Mouse (Mus musculus) lung, adult 2 months (tissue): Measurements from ENCODE around the gene Il31ra. TPM values are rescaled to one million over a fixed set of nuclear protein-coding genes. Genes with fewer than 3 reads are reported as not detected.

Experiments used
- DNase-seq: peaks from one replicate; pipeline ENCODE4 v3.0.0; 2022
- H3K4me1 ChIP-seq: fragments of 200-500 bp; 2 replicates; pipeline ENCODE4 v1.6.1; 2011; ENCODE audit warnings: low read length; ENCODE audit not compliant: control insufficient read depth, insufficient read depth
- H3K4me3 ChIP-seq: fragments of 200-500 bp; replicated peaks from 2 replicates; pipeline ENCODE3; 2011; ENCODE audit warnings: low read depth, mild to moderate bottlenecking, control low read depth, low read length; ENCODE audit errors: extremely low read depth
- CTCF ChIP-seq: fragments of 200-500 bp; IDR thresholded peaks from 2 replicates; pipeline ENCODE4 v1.5.1; 2011; ENCODE audit warnings: mild to moderate bottlenecking, low read length, control low read depth; ENCODE audit not compliant: insufficient read depth
- POLR2A ChIP-seq: fragments of 200-500 bp; IDR thresholded peaks from 2 replicates; pipeline ENCODE4 v1.6.1; 2011; ENCODE audit warnings: low read depth, mild to moderate bottlenecking, control low read depth, low read length, borderline replicate concordance; ENCODE audit errors: extremely low read depth
- WGBS: fragments of 180-500 bp; shearing (Covaris S2); methylation state at CpG from one replicate; pipeline ENCODE4 v1.1.7; 2018; 5-methylcytosine and 5-hydroxymethylcytosine counted together
- polyA plus RNA-seq: library from polyadenylated mRNA; depleted of rRNA; stranded (reverse); fragments of >200 nt; gene quantifications from 2 replicates; pipeline ENCODE4 v1.2.3, GENCODE M21; 2012; rRNA removed

Il31ra gene
- polyA plus RNA-seq, 1 experiment = 0.14 TPM

- TF ChIP-seq POLR2A (no peak), CTCF (no peak)
- no peak for DNase-seq
- no peak overlapping the region for H3K4me3 ChIP-seq
- WGBS = 81% methylated on average over 19 of the region's 19 CpGs
- H3K4me1 ChIP-seq = peaks cover 15% of the 10 kb centered on the region
Measured at GRCm38 (mm10) chr13:112472401-112473023, 121.6 kb downstream of the Il31ra start.

GRCm38 (mm10) chr13:112471201-112471600 lies 123.0 kb downstream of the Il31ra start:
- Histone ChIP-seq H3K4me3 (no peak overlapping the region), H3K4me1 (peaks cover 25% of the 10 kb centered on the region)
- WGBS = 81% methylated on average over 9 of the region's 9 CpGs
- DNase-seq = no peak
- TF ChIP-seq CTCF = no peak

Other genes with a start within 250 kb of the Il31ra start
- 45.4 and 60.5 TPM in 2 replicates for gene Il6st, start 130.3 kb downstream of the Il31ra start, polyA plus RNA-seq
- gene Ddx4, start 58.1 kb upstream of the Il31ra start, polyA plus RNA-seq = not detected in 2 replicates
- 9.3 and 15.3 TPM in 2 replicates for gene Slc38a9, start 66.4 kb upstream of the Il31ra start, polyA plus RNA-seq
- gene Plpp1, start 206.4 kb upstream of the Il31ra start, polyA plus RNA-seq = 171 and 191 TPM in 2 replicates